Mouse (Mus musculus) liver, embryonic 12.5 days (tissue): Measurements from ENCODE around the gene Ctc1. TPM values are rescaled to one million over a fixed set of nuclear protein-coding genes. Genes with fewer than 3 reads are reported as not detected.

Experiments used
- ATAC-seq: fragments of 200-750 bp; cut with Nextera tagmentation; 2 replicates; pipeline ENCODE4 v1.8.0; 2017; ENCODE audit warnings: moderate number of reproducible peaks, mild to moderate bottlenecking, moderate library complexity
- H3K27ac ChIP-seq: fragments of 300-500 bp; sonication (generic); 2 replicates; pipeline ENCODE4 v1.5.1; 2016; ENCODE audit warnings: mild to moderate bottlenecking
- H3K27me3 ChIP-seq: fragments of 300-500 bp; sonication (generic); replicated peaks from 2 replicates; pipeline ENCODE4 v1.6.1; 2016; ENCODE audit warnings: mild to moderate bottlenecking, moderate library complexity
- H3K36me3 ChIP-seq: fragments of 300-500 bp; sonication (generic); 2 replicates; pipeline ENCODE4 v1.6.1; 2016; ENCODE audit warnings: mild to moderate bottlenecking, moderate library complexity
- H3K4me1 ChIP-seq: fragments of 300-500 bp; sonication (generic); 2 replicates; pipeline ENCODE4 v1.6.1; 2016
- H3K4me2 ChIP-seq: fragments of 300-500 bp; sonication (generic); 2 replicates; pipeline ENCODE4 v1.6.1; 2016; ENCODE audit warnings: mild to moderate bottlenecking, moderate library complexity
- H3K4me3 ChIP-seq: fragments of 300-500 bp; sonication (generic); 2 replicates; pipeline ENCODE4 v1.5.1; 2016; ENCODE audit warnings: mild to moderate bottlenecking, moderate library complexity
- H3K9ac ChIP-seq: fragments of 300-500 bp; sonication (generic); 2 replicates; pipeline ENCODE4 v1.6.1; 2016; ENCODE audit warnings: mild to moderate bottlenecking, moderate library complexity
- H3K9me3 ChIP-seq: fragments of 300-500 bp; sonication (generic); replicated peaks from 2 replicates; pipeline ENCODE4 v1.6.1; 2016; ENCODE audit warnings: mild to moderate bottlenecking, moderate library complexity
- WGBS: fragments of 180-500 bp; shearing (Covaris S2); methylation state at CpG from one replicate; pipeline ENCODE4 v1.1.7; 2016; ENCODE audit not compliant: insufficient replicate concordance; 5-methylcytosine and 5-hydroxymethylcytosine counted together
- polyA plus RNA-seq: library from polyadenylated mRNA; unstranded; fragments of >200 nt; fragmentation: Nextera tagmentation; extraction: Ambion mirVana; gene quantifications from 2 replicates; pipeline ENCODE4 v1.2.1, GENCODE M21; 2016

The Ctc1 gene
- polyA plus RNA-seq, 1 experiment from 2014 or later: 31.4 TPM

- Histone ChIP-seq H3K36me3 (no peaks in the 10 kb centered on the region), H3K27me3 (no peaks in the 10 kb centered on the region), H3K9ac (peak overlapping the region; percentile 69; the same call in 1 of the 2 replicates), H3K27ac (peak overlapping the region; percentile 93), H3K9me3 (no peaks in the 10 kb centered on the region), H3K4me3 (no peak overlapping the region), H3K4me1 (peaks cover 57% of the 10 kb centered on the region), H3K4me2 (peak overlapping the region; percentile 93)
- ATAC-seq: no peak
- WGBS: 46% methylated on average over 2 of the region's 2 CpGs
Observed at GRCm38 (mm10) chr11:69074776-69075069, 59.0 kb downstream of the Ctc1 start.

- Histone ChIP-seq H3K9me3 (no peaks in the 10 kb centered on the region), H3K9ac (no peak overlapping the region), H3K27ac (no peak overlapping the region), H3K27me3 (no peaks in the 10 kb centered on the region), H3K4me2 (no peak overlapping the region), H3K4me1 (peaks cover 57% of the 10 kb centered on the region), H3K4me3 (no peak overlapping the region), H3K36me3 (no peaks in the 10 kb centered on the region)
- WGBS: 26% methylated on average over 9 of the region's 9 CpGs
- ATAC-seq: no peak
Observed at GRCm38 (mm10) chr11:69075764-69076479, 60.2 kb downstream of the Ctc1 start.

GRCm38 (mm10) chr11:69076572-69076971 is 60.9 kb downstream of the Ctc1 start:
- WGBS: 69% methylated on average over 5 of the region's 5 CpGs
- ATAC-seq: no peak
- H3K4me3 ChIP-seq: no peak overlapping the region

GRCm38 (mm10) chr11:69077316-69077715 is 61.6 kb downstream of the Ctc1 start:
- H3K27me3 ChIP-seq: no peaks in the 10 kb centered on the region
- no peak overlapping the region for H3K4me2 ChIP-seq
- H3K4me3 ChIP-seq: no peak overlapping the region
- no peaks in the 10 kb centered on the region for H3K9me3 ChIP-seq
- H3K27ac ChIP-seq: no peak overlapping the region
- WGBS: 69% methylated on average over 9 of the region's 9 CpGs
- peaks cover 43% of the 10 kb centered on the region for H3K4me1 ChIP-seq
- no peaks in the 10 kb centered on the region for H3K36me3 ChIP-seq
- ATAC-seq: no peak
- H3K9ac ChIP-seq: no peak overlapping the region

More at GRCm38 (mm10) chr11:69076572-69076971, 60.9 kb downstream of the Ctc1 start:
- H3K4me2 ChIP-seq: no peak overlapping the region
- H3K27ac ChIP-seq: no peak overlapping the region
- H3K27me3 ChIP-seq: no peaks in the 10 kb centered on the region
- H3K36me3 ChIP-seq: no peaks in the 10 kb centered on the region
- no peak overlapping the region for H3K9ac ChIP-seq
- no peaks in the 10 kb centered on the region for H3K9me3 ChIP-seq
- peaks cover 51% of the 10 kb centered on the region for H3K4me1 ChIP-seq

GRCm38 (mm10) chr11:69078041-69078440 is 62.3 kb downstream of the Ctc1 start:
- no peaks in the 10 kb centered on the region for H3K27me3 ChIP-seq
- no peak for ATAC-seq
- H3K9me3 ChIP-seq: no peaks in the 10 kb centered on the region
- WGBS: 68% methylated on average over 6 of the region's 6 CpGs
- H3K27ac ChIP-seq: no peak overlapping the region
- no peaks in the 10 kb centered on the region for H3K36me3 ChIP-seq
- peaks cover 38% of the 10 kb centered on the region for H3K4me1 ChIP-seq
- H3K9ac ChIP-seq: no peak overlapping the region
- H3K4me3 ChIP-seq: no peak overlapping the region
- no peak overlapping the region for H3K4me2 ChIP-seq

GRCm38 (mm10) chr11:69078805-69079438 is 63.2 kb downstream of the Ctc1 start:
- H3K9me3 ChIP-seq: no peaks in the 10 kb centered on the region
- no peak overlapping the region for H3K4me2 ChIP-seq
- H3K27ac ChIP-seq: 0 out of 2 replicates have a peak overlapping the region, but pooled peaks have one; percentile 9
- 46% methylated on average over 5 of the region's 5 CpGs for whole genome bisulfite sequencing
- H3K36me3 ChIP-seq: no peaks in the 10 kb centered on the region
- H3K4me1 ChIP-seq: peaks cover 30% of the 10 kb centered on the region
- no peaks in the 10 kb centered on the region for H3K27me3 ChIP-seq
- no peak overlapping the region for H3K9ac ChIP-seq
- no peak for ATAC-seq
- H3K4me3 ChIP-seq: no peak overlapping the region

- WGBS: 69% methylated on average over 15 of the region's 15 CpGs
- no peak for ATAC-seq
- H3K4me3 ChIP-seq: no peak overlapping the region
- no peak overlapping the region for H3K4me2 ChIP-seq
- no peak overlapping the region for H3K27ac ChIP-seq
- peaks cover 18% of the 10 kb centered on the region; the same call in 1 of the 2 replicates for H3K4me1 ChIP-seq
- no peaks in the 10 kb centered on the region for H3K9me3 ChIP-seq
- no peaks in the 10 kb centered on the region for H3K36me3 ChIP-seq
- no peak overlapping the region for H3K9ac ChIP-seq
- no peaks in the 10 kb centered on the region for H3K27me3 ChIP-seq
Observed at GRCm38 (mm10) chr11:69080102-69080854, 64.6 kb downstream of the Ctc1 start.

GRCm38 (mm10) chr11:69080855-69081222 is 65.1 kb downstream of the Ctc1 start:
- WGBS: 79% methylated on average over 8 of the region's 8 CpGs
- H3K27ac ChIP-seq: no peak overlapping the region
- ATAC-seq: no peak

GRCm38 (mm10) chr11:69081613-69082012 is 65.9 kb downstream of the Ctc1 start:
- no peak for ATAC-seq
- Histone ChIP-seq H3K4me2 (no peak overlapping the region), H3K36me3 (no peaks in the 10 kb centered on the region), H3K9ac (no peak overlapping the region), H3K4me3 (no peak overlapping the region), H3K27ac (no peak overlapping the region), H3K4me1 (0 out of 2 replicates have a peak, but pooled peaks cover 9% of the 10 kb centered on the region), H3K27me3 (no peaks in the 10 kb centered on the region), H3K9me3 (no peaks in the 10 kb centered on the region)
- 75% methylated on average over 7 of the region's 7 CpGs for WGBS

More at GRCm38 (mm10) chr11:69080855-69081222, 65.1 kb downstream of the Ctc1 start:
- Histone ChIP-seq H3K27me3 (no peaks in the 10 kb centered on the region), H3K4me3 (no peak overlapping the region), H3K4me2 (no peak overlapping the region), H3K9ac (no peak overlapping the region), H3K4me1 (peaks cover 17% of the 10 kb centered on the region; the same call in 1 of the 2 replicates), H3K36me3 (no peaks in the 10 kb centered on the region), H3K9me3 (no peaks in the 10 kb centered on the region)

GRCm38 (mm10) chr11:69085608-69086007 is 69.9 kb downstream of the Ctc1 start:
- no peak for ATAC-seq
- WGBS: 63% methylated on average over 6 of the region's 6 CpGs
- Histone ChIP-seq H3K36me3 (peaks cover 12% of the 10 kb centered on the region), H3K4me2 (no peak overlapping the region), H3K4me1 (peaks cover 39% of the 10 kb centered on the region), H3K9me3 (no peaks in the 10 kb centered on the region), H3K4me3 (no peak overlapping the region), H3K27ac (no peak overlapping the region), H3K9ac (no peak overlapping the region), H3K27me3 (no peaks in the 10 kb centered on the region)
